Mouse (Mus musculus): ENCODE measurements around the gene Rnf39. TPM values are rescaled to one million over a fixed set of nuclear protein-coding genes. Genes with fewer than 3 reads are reported as not detected.
"Not testable (repeated sequence)": the region's sequence is repeated elsewhere in the genome, so short reads cannot be mapped to it uniquely, and the experiment has no call there.

Gene Rnf39
- polyA plus RNA-seq, 1 experiment from 2014 or later: 1.5 TPM

DNA sequence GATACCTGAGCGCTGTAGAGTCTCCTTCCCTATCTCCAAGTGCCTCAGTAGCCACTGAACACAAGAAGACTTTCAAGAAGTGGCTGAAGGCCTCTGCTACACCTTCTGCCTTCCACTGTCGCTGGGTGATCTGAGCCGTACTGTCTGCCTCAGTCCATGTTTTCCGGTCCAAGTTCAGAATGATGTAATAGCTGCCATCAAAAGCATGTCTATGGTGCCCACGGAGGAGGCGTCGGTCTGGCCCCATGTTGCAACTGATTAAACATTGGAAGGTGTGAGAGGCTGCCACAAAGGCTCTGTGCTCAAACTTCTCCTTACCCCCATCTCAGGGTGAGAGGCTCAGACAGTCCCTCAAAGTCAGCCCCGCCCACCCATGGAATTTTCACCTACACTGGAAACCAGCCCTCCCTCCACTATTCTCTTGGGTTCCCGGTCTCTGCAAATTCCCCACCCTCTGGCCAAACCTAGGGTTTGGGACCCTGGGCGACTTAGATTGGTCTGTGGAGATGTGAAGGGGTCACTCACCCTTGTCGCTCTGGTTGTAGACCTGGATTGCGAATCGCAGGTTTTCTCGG lies 27.7 kb downstream of the Rnf39 start:
- no peaks in the 10 kb centered on the region for H3K36me3 ChIP-seq
- 85% methylated on average over 14 of the region's 14 CpGs for WGBS

DNA sequence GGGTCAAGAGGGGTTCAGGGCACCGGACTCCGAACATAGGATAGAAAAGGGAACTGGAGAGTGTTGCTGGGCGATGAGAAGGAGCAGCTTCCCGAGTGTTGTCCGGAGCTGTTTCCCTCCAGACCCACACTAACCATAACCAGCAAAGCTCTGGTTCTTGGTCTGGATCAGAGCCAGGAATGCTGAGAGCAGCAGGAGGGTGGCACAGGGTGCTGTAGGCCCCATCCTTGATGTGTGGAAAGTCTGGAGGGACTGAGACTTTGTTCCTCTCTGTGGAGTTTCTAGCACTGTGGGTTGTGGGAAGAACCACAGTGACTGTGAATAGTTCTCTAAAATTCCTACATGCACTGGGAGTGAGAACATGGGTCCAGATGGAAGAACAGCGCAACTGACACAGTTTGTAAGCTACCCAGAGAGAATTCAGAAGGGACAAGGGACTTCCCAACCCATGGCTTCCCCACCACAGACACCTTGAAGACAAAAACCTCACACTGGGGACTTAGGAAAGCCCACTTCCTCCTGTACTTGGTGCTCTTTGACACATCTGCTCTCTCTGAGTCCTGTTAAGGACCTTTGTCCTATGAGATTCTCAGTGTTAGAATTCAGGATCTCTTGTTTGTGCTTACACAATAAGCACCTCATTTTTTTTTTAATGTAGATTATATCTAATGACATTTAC lies 28.6 kb downstream of the Rnf39 start:
- Histone ChIP-seq H3K27ac (no peak overlapping the region), H3K4me1 (no peaks in the 10 kb centered on the region), H3K9me3 (replicated peaks) (no peaks in the 10 kb centered on the region), H3K36me3 (no peaks in the 10 kb centered on the region), H3K4me3 (no peak overlapping the region), H3K4me2 (replicated peaks) (no peak overlapping the region), H3K27me3 (no peaks in the 10 kb centered on the region), H3K9ac (no peak overlapping the region)
- no peak for ATAC-seq (ENCODE audit: low FRiP score)
- 89% methylated on average over 6 of the region's 6 CpGs for WGBS

More for the DNA sequence above, 27.7 kb downstream of the Rnf39 start:
- Histone ChIP-seq H3K9me3 (replicated peaks) (no peaks in the 10 kb centered on the region), H3K9ac (no peak overlapping the region), H3K4me3 (no peak overlapping the region), H3K4me1 (no peaks in the 10 kb centered on the region), H3K4me2 (replicated peaks) (no peak overlapping the region), H3K27ac (no peak overlapping the region), H3K27me3 (no peaks in the 10 kb centered on the region)
- no peak for ATAC-seq (ENCODE audit: low FRiP score)

DNA sequence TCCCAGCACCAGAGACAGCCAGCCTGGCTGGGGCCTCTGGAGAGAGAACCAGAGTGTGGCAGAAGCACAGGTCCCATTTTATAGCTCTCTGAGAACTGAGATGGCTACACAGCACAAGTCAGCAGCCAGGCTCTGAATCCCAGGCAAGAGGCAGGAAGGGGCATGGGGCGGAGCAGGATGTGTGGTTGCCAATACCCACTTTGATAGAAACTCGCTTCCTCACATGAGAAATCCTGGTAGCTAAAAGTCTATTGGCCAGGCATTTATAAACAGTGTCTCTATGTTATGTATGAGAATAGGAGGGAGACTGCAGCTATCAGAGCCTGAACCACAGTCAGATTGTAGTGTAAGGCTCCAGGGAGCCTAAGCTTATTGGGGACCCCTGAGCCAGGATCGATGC lies 30.1 kb downstream of the Rnf39 start:
- no peak for ATAC-seq (ENCODE audit: low FRiP score)
- Histone ChIP-seq H3K27me3 (no peaks in the 10 kb centered on the region), H3K36me3 (no peaks in the 10 kb centered on the region), H3K9ac (no peak overlapping the region), H3K4me3 (no peak overlapping the region), H3K9me3 (replicated peaks) (no peaks in the 10 kb centered on the region), H3K27ac (no peak overlapping the region), H3K4me1 (no peaks in the 10 kb centered on the region), H3K4me2 (replicated peaks) (no peak overlapping the region)
- 91% methylated on average over 3 of the region's 3 CpGs for WGBS

DNA sequence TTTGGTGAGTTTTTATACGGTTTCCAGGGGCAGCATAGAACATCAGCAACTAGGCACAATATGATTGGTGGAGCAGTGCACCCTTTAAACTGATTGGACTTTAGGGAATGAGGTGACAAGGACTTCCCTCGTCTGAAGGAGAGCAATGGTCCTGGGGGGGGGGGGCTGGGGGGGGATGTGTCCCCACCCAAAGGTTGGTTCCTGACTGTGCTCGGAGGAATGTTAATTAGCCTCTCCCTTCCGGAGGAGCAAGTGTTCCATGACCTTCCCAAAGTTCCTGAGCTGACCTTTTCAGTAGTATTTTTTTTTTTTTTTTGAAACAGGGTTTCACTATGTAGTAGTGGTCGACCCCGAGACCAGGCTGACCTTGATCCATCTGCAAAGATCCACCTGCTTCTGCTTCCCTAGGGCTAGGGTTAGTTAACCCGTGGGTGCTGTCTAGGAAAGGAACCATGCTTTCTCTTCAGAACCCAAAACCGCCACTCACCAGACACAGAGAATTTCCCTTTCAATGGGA lies 30.6 kb downstream of the Rnf39 start:
- no peaks in the 10 kb centered on the region for H3K9me3 ChIP-seq (replicated peaks)
- H3K9ac ChIP-seq: no peak overlapping the region
- 71% methylated on average over 8 of the region's 8 CpGs for WGBS
- no peaks in the 10 kb centered on the region for H3K4me1 ChIP-seq
- ATAC-seq (ENCODE audit: low FRiP score): no peak
- H3K36me3 ChIP-seq: no peaks in the 10 kb centered on the region
- no peak overlapping the region for H3K4me3 ChIP-seq
- H3K27me3 ChIP-seq: no peaks in the 10 kb centered on the region
- no peak overlapping the region for H3K27ac ChIP-seq
- H3K4me2 ChIP-seq (replicated peaks): no peak overlapping the region

DNA sequence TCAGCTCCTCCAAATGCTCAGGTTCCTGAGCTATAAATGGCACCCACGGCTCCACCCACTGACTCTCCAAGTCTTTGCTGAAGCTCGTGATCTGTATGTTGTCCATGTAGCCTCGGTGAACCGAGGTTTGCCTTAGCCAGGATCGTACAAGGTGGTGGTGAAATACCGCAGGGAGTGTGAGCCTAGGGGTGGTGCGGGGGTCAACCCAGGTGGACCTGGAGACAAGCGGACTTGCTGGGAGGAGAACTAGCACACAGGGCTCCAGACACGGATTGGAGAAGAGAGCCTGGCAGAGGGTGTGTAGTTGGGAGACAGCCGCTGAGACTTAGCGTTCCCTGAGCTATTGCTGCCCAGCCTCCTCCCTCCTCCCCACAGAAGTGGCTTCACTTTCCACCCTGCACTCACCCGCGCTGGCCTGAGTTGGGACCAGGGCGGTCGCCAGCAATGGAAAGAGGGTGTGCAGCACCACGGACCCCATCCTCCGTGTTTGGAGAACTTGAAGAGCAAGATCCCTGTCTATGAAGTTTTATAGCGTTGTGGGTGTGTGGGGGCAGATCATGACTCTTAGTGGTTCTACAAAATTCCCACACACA lies 38.6 kb downstream of the Rnf39 start, which contains the start of gene 2410137M14Rik:
TSS of gene 2410137M14Rik (minus strand) at position 17 of the 593 bp plus-strand sequence.
- H3K4me2 ChIP-seq (replicated peaks): no peak within 1 kb of the TSS; the same call in 1 of the 2 replicates
- WGBS: 20% methylated on average over 18 of the region's 18 CpGs
- no peak within 1 kb of the TSS for H3K9ac ChIP-seq
- H3K4me3 ChIP-seq: no peak within 1 kb of the TSS
- 0 out of 2 replicates have a peak, but pooled peaks cover 2% of the 10 kb centered on the region for H3K4me1 ChIP-seq
- H3K27me3 ChIP-seq: peaks cover 16% of the 10 kb centered on the region
- no peak within 1 kb of the TSS for H3K27ac ChIP-seq
- no peak for ATAC-seq (ENCODE audit: low FRiP score)
- no peaks in the 10 kb centered on the region for H3K9me3 ChIP-seq (replicated peaks)
- no peaks in the 10 kb centered on the region for H3K36me3 ChIP-seq

DNA sequence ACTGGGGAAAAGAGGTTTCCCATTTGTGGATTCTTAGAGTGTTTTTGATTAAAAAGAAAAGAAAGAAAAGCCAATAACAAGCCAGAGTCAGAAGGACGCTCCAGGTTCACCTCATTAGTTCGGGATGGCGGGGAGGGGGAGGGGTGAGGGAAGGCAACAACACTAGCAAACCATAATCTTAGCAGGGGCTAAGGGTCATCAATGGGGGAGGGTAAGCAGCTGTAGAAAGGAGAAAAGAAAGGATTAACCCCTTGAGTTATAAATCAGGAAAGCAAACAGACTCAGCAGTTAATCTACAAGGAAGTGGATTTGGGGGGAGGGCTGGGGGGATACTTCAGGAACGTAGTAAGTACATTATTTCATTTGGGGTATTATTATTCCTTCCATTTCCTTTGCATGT lies 39.1 kb downstream of the Rnf39 start:
- H3K4me2 ChIP-seq (replicated peaks): no peak overlapping the region
- no peaks in the 10 kb centered on the region for H3K36me3 ChIP-seq
- peaks cover 19% of the 10 kb centered on the region for H3K27me3 ChIP-seq
- no peak for ATAC-seq (ENCODE audit: low FRiP score)
- no peak overlapping the region for H3K4me3 ChIP-seq
- no peak overlapping the region for H3K9ac ChIP-seq
- 0 out of 2 replicates have a peak, but pooled peaks cover 2% of the 10 kb centered on the region for H3K4me1 ChIP-seq
- H3K27ac ChIP-seq: no peak overlapping the region
- no peaks in the 10 kb centered on the region for H3K9me3 ChIP-seq (replicated peaks)
- 16% methylated on average over 4 of the region's 4 CpGs for WGBS

DNA sequence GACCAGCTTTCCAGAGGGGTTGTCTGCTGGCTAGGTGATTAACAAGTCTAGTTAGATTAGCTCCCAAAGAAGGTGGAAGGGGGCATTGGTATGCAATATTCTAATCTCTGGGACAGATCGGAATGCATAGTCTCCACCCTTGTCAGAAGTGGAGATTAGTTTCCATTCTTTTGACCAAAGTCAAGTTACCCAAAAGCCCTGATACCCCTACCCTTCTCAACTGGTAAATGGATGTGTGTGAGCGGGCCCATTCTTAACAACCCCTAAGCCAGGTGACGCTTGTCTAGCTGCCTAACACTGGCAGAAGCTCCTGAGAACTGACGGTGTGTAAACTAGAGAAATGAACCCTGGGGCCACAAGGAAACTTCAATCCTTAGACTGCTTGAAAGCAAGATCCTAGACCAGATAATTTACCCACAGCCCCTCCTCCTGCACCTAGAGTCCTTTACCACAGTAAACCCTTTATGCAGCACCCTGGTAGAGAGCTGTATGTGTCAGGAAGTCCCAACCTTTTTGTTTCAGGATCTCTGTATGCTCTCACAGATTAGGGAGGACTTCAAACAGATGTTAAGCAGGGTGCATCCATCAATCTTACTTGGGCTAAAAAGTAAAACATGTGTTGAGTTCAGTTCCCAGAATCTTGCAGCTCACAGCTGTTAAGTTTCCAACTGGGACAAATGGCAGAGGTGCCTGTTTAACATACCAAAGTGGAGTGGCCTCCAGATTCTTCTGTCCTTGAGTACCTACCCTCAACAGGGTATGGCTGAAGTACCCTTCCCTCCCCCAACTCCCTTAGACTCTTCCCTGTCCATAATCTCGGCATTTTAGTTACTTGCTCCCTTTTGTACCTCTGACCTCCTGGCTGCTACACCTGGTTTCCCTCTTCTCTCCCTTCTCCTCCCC lies 39.8 kb downstream of the Rnf39 start:
- Histone ChIP-seq H3K4me3 (no peak overlapping the region), H3K36me3 (no peaks in the 10 kb centered on the region), H3K9me3 (replicated peaks) (no peaks in the 10 kb centered on the region), H3K9ac (no peak overlapping the region), H3K4me2 (replicated peaks) (no peak overlapping the region), H3K4me1 (0 out of 2 replicates have a peak, but pooled peaks cover 2% of the 10 kb centered on the region), H3K27ac (no peak overlapping the region), H3K27me3 (peaks cover 24% of the 10 kb centered on the region)
- ATAC-seq (ENCODE audit: low FRiP score): no peak
- WGBS: 45% methylated on average over 5 of the region's 5 CpGs

DNA sequence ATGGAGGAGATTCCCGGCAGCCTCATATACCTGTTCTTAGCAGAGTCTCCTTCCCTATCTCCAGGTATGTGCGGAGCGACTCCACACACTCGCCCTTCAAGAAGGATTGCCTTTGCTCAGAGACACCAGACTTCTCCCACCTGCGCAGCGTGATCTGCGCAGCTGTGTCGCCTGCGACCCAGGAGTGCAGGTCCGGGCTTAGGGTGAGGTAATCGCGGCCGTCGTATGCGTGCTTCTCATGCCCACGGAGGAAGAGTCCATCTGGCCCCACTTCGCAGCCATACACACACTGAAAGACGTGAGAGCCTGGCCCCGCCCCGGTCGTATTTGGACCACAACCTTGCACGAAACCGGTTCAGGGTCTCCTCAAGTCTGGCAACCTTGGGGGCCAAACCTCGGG lies 45.8 kb downstream of the Rnf39 start:
- ATAC-seq (ENCODE audit: low FRiP score): no peak
- H3K4me2 ChIP-seq (replicated peaks): peak overlapping the region; percentile 9; the same call in 1 of the 2 replicates
- no peaks in the 10 kb centered on the region for H3K9me3 ChIP-seq (replicated peaks)
- 0 out of 2 replicates have a peak overlapping the region, but pooled peaks have one; percentile 32 for H3K9ac ChIP-seq
- H3K4me1 ChIP-seq: no peaks in the 10 kb centered on the region
- 0 out of 2 replicates have a peak overlapping the region, but pooled peaks have one; percentile 13 for H3K4me3 ChIP-seq
- H3K27ac ChIP-seq: no peak overlapping the region
- H3K27me3 ChIP-seq: peaks cover 30% of the 10 kb centered on the region
- H3K36me3 ChIP-seq: no peaks in the 10 kb centered on the region
- 8% methylated on average over 24 of the region's 24 CpGs for WGBS

DNA sequence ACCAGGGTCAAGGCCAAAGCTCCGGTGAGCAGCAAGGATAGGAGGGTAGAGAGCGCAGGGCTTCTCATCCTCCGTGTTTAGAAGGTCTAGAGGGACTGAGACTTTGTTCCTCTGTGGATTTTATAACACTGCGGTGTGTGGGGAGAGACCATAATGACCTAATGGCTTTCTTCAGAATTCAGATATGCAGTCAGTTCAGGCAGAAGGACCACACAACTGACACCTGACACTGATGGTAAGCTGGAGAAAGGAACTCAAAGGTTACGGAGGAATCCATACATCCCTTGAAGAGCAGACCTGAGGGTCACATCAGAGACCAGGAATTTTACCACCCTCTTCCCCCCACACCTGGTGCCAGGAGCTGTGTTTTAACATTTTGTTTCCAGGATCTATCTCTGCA lies 46.7 kb downstream of the Rnf39 start, which contains the start of gene H2-M5:
TSS of gene H2-M5 (minus strand) at position 101 of the 400 bp plus-strand sequence.
- ATAC-seq (ENCODE audit: low FRiP score): no peak
- Histone ChIP-seq H3K4me2 (replicated peaks) (peak within 1 kb of the TSS; percentile 9; the same call in 1 of the 2 replicates), H3K9ac (0 out of 2 replicates have a peak within 1 kb of the TSS, but pooled peaks have one; percentile 32), H3K4me3 (0 out of 2 replicates have a peak within 1 kb of the TSS, but pooled peaks have one; percentile 13), H3K27ac (no peak within 1 kb of the TSS), H3K4me1 (no peaks in the 10 kb centered on the region), H3K36me3 (no peaks in the 10 kb centered on the region), H3K9me3 (replicated peaks) (no peaks in the 10 kb centered on the region), H3K27me3 (peaks cover 30% of the 10 kb centered on the region)
- WGBS: 24% methylated on average over 5 of the region's 5 CpGs

DNA sequence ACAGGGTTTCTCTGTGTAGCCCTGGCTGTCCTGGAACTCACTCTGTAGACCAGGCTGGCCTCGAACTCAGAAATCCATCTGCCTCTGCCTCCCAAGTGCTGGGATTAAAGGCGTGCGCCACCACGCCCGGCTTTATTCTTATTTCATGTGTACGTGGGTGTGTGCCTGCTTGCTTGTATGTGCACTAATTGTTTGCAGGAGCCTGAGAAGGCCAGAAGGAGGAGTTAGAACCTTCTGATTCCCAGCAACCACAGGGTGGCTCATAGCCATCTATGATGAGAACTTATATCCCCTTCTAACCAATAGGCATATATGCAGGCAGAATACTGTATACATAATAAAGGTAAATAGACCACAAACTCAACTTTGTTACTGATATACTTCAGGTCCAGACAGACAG lies 47.9 kb downstream of the Rnf39 start:
- H3K4me2 ChIP-seq (replicated peaks); ATAC-seq (ENCODE audit: low FRiP score); H3K36me3 ChIP-seq; H3K4me1 ChIP-seq; H3K9me3 ChIP-seq (replicated peaks); H3K27ac ChIP-seq; H3K9ac ChIP-seq; H3K4me3 ChIP-seq: not testable (repeated sequence)
- peaks cover 30% of the 10 kb centered on the region for H3K27me3 ChIP-seq
- WGBS: 85% methylated on average over 6 of the region's 6 CpGs

DNA sequence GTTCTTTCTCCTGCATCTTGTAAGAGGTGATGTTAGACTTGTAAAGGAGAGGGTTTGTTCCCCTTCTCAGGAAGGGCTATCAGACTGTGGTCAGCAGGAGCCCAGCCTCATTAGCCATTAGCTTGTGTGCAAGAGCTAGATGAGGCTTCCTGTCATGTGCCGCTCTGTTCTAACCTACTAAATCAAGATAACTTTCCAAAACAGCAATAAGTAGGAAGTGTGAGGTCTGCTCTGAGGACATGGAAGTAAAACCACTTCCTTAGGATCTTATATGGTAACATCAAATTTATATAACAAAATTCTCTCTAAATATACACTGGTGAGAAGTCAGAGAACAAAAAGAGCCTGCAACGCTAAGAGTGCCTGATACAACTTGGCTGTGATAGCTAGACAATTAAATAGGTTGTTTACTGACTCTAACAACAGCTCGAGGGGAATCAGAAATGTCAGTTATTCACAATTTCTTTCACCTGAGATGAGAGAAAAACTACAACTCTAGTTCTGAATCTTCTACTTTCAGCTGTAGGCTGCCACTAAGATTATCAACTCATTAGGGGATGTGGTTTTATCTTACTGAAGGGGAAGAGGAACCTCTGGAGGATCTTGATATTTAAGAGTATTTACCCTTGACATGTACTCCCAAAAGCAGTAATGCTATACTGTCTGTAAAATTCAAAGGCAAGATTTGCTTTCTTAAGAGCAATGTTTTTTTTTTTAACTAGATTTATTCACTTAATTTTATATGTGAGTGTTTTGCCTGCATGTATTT lies 49.8 kb downstream of the Rnf39 start:
- no peak overlapping the region for H3K4me2 ChIP-seq (replicated peaks)
- no peaks in the 10 kb centered on the region for H3K9me3 ChIP-seq (replicated peaks)
- H3K4me1 ChIP-seq: no peaks in the 10 kb centered on the region
- no peak overlapping the region for H3K4me3 ChIP-seq
- 83% methylated on average over 3 of the region's 3 CpGs for WGBS
- peaks cover 22% of the 10 kb centered on the region for H3K27me3 ChIP-seq
- H3K9ac ChIP-seq: no peak overlapping the region
- H3K27ac ChIP-seq: no peak overlapping the region
- no peak for ATAC-seq (ENCODE audit: low FRiP score)
- no peaks in the 10 kb centered on the region for H3K36me3 ChIP-seq

Measured in hindbrain, embryonic 12.5 days (tissue).